Mouse (Mus musculus): ENCODE results near the gene Tmem26.

- TF ChIP-seq CTCF (IDR thresholded peaks at IDR 0.05; ENCODE audit: low read depth) (no peak), EP300 (IDR thresholded peaks at IDR 0.05; ENCODE audit: low read depth) (no peak)
Observed at GRCm38 (mm10) chr10:68714302-68714701, 9.1 kb upstream of the Tmem26 start.
